Mouse (Mus musculus) G1E (cell line): ENCODE measurements around the gene Dnph1.

Experiments used
- CTCF ChIP-seq: IDR thresholded peaks from 2 replicates; pipeline ENCODE4 v1.5.1; 2012; ENCODE audit warnings: low read depth, low read length, inconsistent platforms, mixed read lengths
- GATA1 ChIP-seq: IDR thresholded peaks from 2 replicates; pipeline ENCODE4 v1.6.1; 2012; ENCODE audit warnings: borderline replicate concordance, low read length, inconsistent platforms, mixed read lengths
- TAL1 ChIP-seq: conservative IDR thresholded peaks from 2 replicates; pipeline ENCODE4 v1.6.1; 2012; ENCODE audit warnings: low read depth, low read length, inconsistent platforms, mixed read lengths

DNA sequence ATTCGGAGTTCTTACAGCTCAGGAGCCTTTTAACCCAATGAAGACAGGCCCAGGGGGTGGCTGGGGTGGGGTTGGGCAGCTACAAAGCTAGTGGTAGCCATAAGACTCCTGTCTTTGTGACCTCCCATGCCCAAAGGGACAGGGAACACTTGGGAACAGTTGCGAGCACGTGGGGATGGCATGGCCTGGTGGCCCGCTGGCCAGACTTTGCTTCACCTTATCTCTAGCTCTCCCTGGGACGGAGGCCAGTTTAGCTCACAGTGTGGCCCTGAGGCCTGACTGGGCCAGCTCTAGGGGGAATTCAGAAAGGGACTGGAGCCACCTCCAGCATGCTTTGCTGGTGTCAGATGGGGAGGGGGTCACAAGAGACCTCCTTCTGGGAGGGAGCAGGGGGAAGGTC, 34.3 kb upstream of the Dnph1 start:
- TF ChIP-seq CTCF (no peak), TAL1 (no peak), GATA1 (no peak)
